Mouse (Mus musculus) CH12.LX (cell line): ENCODE measurements around the gene Prmt3. TPM values are rescaled to one million over a fixed set of nuclear protein-coding genes. Genes with fewer than 3 reads are reported as not detected.

ENCODE experiments used
- DNase-seq: peaks from one replicate; pipeline ENCODE4 v3.0.0-alpha.2; 2013; ENCODE audit errors: extremely low read depth
- H3K27ac ChIP-seq: 2 replicates; pipeline ENCODE4 v1.5.1; 2012; ENCODE audit warnings: low read depth, mild to moderate bottlenecking, control low read depth, moderate library complexity; ENCODE audit not compliant: insufficient read depth
- H3K27me3 ChIP-seq: replicated peaks from 2 replicates; pipeline ENCODE3; 2012; ENCODE audit warnings: inconsistent platforms
- H3K36me3 ChIP-seq, 2 experiments: replicated peaks in 1 of 2; 2 replicates each; pipeline versions ENCODE3 to v1.6.1; 2012; ENCODE audit warnings: inconsistent platforms in 1 of 2, low read length in 1 of 2, mild to moderate bottlenecking in 1 of 2, mixed read lengths in 1 of 2, moderate library complexity in 1 of 2; ENCODE audit not compliant: control insufficient read depth in 1 of 2, insufficient read depth in 1 of 2
- H3K4me1 ChIP-seq, 2 experiments: 2 replicates each; pipeline ENCODE4 v1.6.1; 2012; ENCODE audit warnings: inconsistent platforms in 1 of 2, moderate library complexity in 1 of 2; ENCODE audit not compliant: insufficient read depth in 2 of 2, control insufficient read depth in 1 of 2
- H3K4me2 ChIP-seq: 2 replicates; pipeline ENCODE4 v1.6.1; 2012; ENCODE audit warnings: low read depth, mild to moderate bottlenecking, control low read depth; ENCODE audit not compliant: poor library complexity, insufficient read depth, severe bottlenecking
- H3K4me3 ChIP-seq, 3 experiments: fragments of 150-350 bp in 1 of 3; sonication (generic) in 1 of 3; replicated peaks in 1 of 3; 2 replicates each; pipeline versions ENCODE3 to v1.5.1; 2011 to 2012; ENCODE audit warnings: low read depth in 2 of 3, low read length in 2 of 3, mild to moderate bottlenecking in 2 of 3, moderate library complexity in 2 of 3, control low read depth in 1 of 3, improper control_type of control experiment in 1 of 3, inconsistent platforms in 1 of 3, mixed read lengths in 1 of 3; ENCODE audit not compliant: poor library complexity in 1 of 3
- H3K79me2 ChIP-seq: replicated peaks from 2 replicates; pipeline ENCODE4 v1.6.1; 2012; ENCODE audit warnings: mild to moderate bottlenecking, moderate library complexity; ENCODE audit not compliant: control insufficient read depth, poor library complexity, insufficient read depth, severe bottlenecking; ENCODE audit errors: extremely low read depth
- H3K9ac ChIP-seq: 2 replicates; pipeline ENCODE4 v1.6.1; 2012; ENCODE audit warnings: low read depth, mild to moderate bottlenecking, control low read depth, moderate library complexity; ENCODE audit not compliant: insufficient read depth
- H3K9me3 ChIP-seq: replicated peaks from 2 replicates; pipeline ENCODE3; 2012; ENCODE audit warnings: low read length, inconsistent platforms, mixed read lengths
- BHLHE40 ChIP-seq: IDR thresholded peaks from 2 replicates; pipeline ENCODE4 v1.6.1; 2011; ENCODE audit warnings: mild to moderate bottlenecking, low read depth, low read length, improper control_type of control experiment
- CHD2 ChIP-seq: IDR thresholded peaks from 2 replicates; pipeline ENCODE4 v1.6.1; 2011; ENCODE audit warnings: low read length, improper control_type of control experiment
- E2F4 ChIP-seq: IDR thresholded peaks from 2 replicates; pipeline ENCODE4 v1.6.1; 2011; ENCODE audit warnings: low read depth, low read length, improper control_type of control experiment; ENCODE audit not compliant: insufficient replicate concordance
- EP300 ChIP-seq: IDR thresholded peaks from 2 replicates; pipeline ENCODE4 v1.6.1; 2011; ENCODE audit warnings: low read length, improper control_type of control experiment
- ETS1 ChIP-seq: conservative IDR thresholded peaks from 2 replicates; pipeline ENCODE4 v1.6.1; 2012; ENCODE audit warnings: low read depth, mild to moderate bottlenecking, inconsistent platforms, low read length, improper control_type of control experiment, moderate library complexity
- GABPA ChIP-seq: IDR thresholded peaks from 2 replicates; pipeline ENCODE4 v1.6.1; 2012; ENCODE audit warnings: low read depth, low read length, improper control_type of control experiment, inconsistent platforms; ENCODE audit not compliant: insufficient replicate concordance
- HCFC1 ChIP-seq: IDR thresholded peaks from 2 replicates; pipeline ENCODE4 v1.6.1; 2012; ENCODE audit warnings: low read depth, mild to moderate bottlenecking, inconsistent platforms, low read length, improper control_type of control experiment
- IRF4 ChIP-seq: IDR thresholded peaks from 2 replicates; pipeline ENCODE4 v1.6.1; 2014; ENCODE audit warnings: low read depth, mild to moderate bottlenecking, inconsistent platforms, low read length, improper control_type of control experiment
- JUND ChIP-seq: conservative IDR thresholded peaks from 2 replicates; pipeline ENCODE4 v1.6.1; 2011; ENCODE audit warnings: low read depth, low read length, improper control_type of control experiment
- KAT2A ChIP-seq: IDR thresholded peaks from 2 replicates; pipeline ENCODE4 v1.6.1; 2012; ENCODE audit warnings: low read length, improper control_type of control experiment, inconsistent platforms; ENCODE audit not compliant: insufficient replicate concordance
- MAX ChIP-seq: IDR thresholded peaks from 2 replicates; pipeline ENCODE4 v1.6.1; 2011; ENCODE audit warnings: low read length, improper control_type of control experiment
- MAZ ChIP-seq: IDR thresholded peaks from 2 replicates; pipeline ENCODE4 v1.6.1; 2012; ENCODE audit warnings: low read depth, mild to moderate bottlenecking, inconsistent platforms, low read length, improper control_type of control experiment, moderate library complexity
- MEF2A ChIP-seq: IDR thresholded peaks from 2 replicates; pipeline ENCODE4 v1.6.1; 2014; ENCODE audit warnings: low read depth, mild to moderate bottlenecking, inconsistent platforms, low read length, improper control_type of control experiment, borderline replicate concordance
- MXI1 ChIP-seq: IDR thresholded peaks from 2 replicates; pipeline ENCODE4 v1.6.1; 2011; ENCODE audit warnings: mild to moderate bottlenecking, low read depth, low read length, improper control_type of control experiment
- MYC ChIP-seq: IDR thresholded peaks from 2 replicates; pipeline ENCODE4 v1.6.1; 2011; ENCODE audit warnings: low read depth, mild to moderate bottlenecking, improper control_type of control experiment, low read length
- NRF1 ChIP-seq: IDR thresholded peaks from 2 replicates; pipeline ENCODE4 v1.6.1; 2014; ENCODE audit warnings: low read depth, mild to moderate bottlenecking, inconsistent platforms, low read length, improper control_type of control experiment, moderate library complexity
- PAX5 ChIP-seq: IDR thresholded peaks from 2 replicates; pipeline ENCODE4 v1.6.1; 2012; ENCODE audit warnings: low read length, inconsistent platforms, mixed read lengths
- POLR2AphosphoS2 ChIP-seq: IDR thresholded peaks from 2 replicates; pipeline ENCODE4 v1.6.1; 2011; ENCODE audit warnings: low read depth, low read length, improper control_type of control experiment
- SIN3A ChIP-seq: IDR thresholded peaks from 2 replicates; pipeline ENCODE4 v1.6.1; 2012; ENCODE audit warnings: low read length, improper control_type of control experiment, inconsistent platforms
- UBTF ChIP-seq: IDR thresholded peaks from 2 replicates; pipeline ENCODE4 v1.6.1; 2012; ENCODE audit warnings: low read depth, mild to moderate bottlenecking, inconsistent platforms, low read length, improper control_type of control experiment, moderate library complexity
- USF1 ChIP-seq: IDR thresholded peaks from 2 replicates; pipeline ENCODE4 v1.6.1; 2014; ENCODE audit warnings: low read depth, mild to moderate bottlenecking, inconsistent platforms, low read length, improper control_type of control experiment
- USF2 ChIP-seq: conservative IDR thresholded peaks from 2 replicates; pipeline ENCODE4 v1.6.1; 2011; ENCODE audit warnings: low read depth, low read length, improper control_type of control experiment
- ZNF384 ChIP-seq: IDR thresholded peaks from 2 replicates; pipeline ENCODE4 v1.6.1; 2012; ENCODE audit warnings: low read depth, low read length, improper control_type of control experiment, inconsistent platforms
- dilution Hi-C: fragments of 300-500 bp; cut with MboI; formaldehyde crosslinking; loops from 2 replicates; pipeline ENCODE4 v1.14.3; 2020; ENCODE audit warnings: low sequenced_read_pairs; ENCODE audit not compliant: extremely low pct_unique_long_range_greater_than_20kb, extremely low pct_ligation_motif_present
- in situ Hi-C: fragments of 300-500 bp; cut with MboI; formaldehyde crosslinking; loops from 3 replicates; pipeline ENCODE4 v1.14.3; 2019; ENCODE audit warnings: low sequenced_read_pairs, low pct_ligation_motif_present, low pct_unique_long_range_greater_than_20kb, mixed read lengths
- polyA plus RNA-seq: library from polyadenylated mRNA; unstranded; fragments of >175 nt; gene quantifications from 2 replicates; pipeline ENCODE4 v1.2.1, GENCODE M21; 2012; ENCODE audit warnings: low read depth; ENCODE audit not compliant: insufficient read length
- total RNA-seq, 2 experiments: library from RNA; depleted of rRNA; stranded (reverse); fragments of 300-350 nt in 1 of 2; fragments of >200 nt in 1 of 2; gene quantifications; 2 replicates each; pipeline ENCODE4 v1.2.3; 2012 to 2014

Prmt3 gene
- total and polyA plus RNA-seq, 3 experiments = 47.9 to 86.0 (median 54.5) TPM

- H3K4me3 ChIP-seq = no peak overlapping the region
- no peak overlapping the region for H3K27ac ChIP-seq
- no peak overlapping the region for H3K4me2 ChIP-seq
- dilution Hi-C loops (no loop called here), in situ Hi-C loops (no loop called here)
- H3K27me3 ChIP-seq = no peaks in the 10 kb centered on the region
- peaks cover 7 to 37% of the 10 kb centered on the region in 2 experiments; a peak in 3 of 4 replicates for H3K4me1 ChIP-seq
- no peaks in the 10 kb centered on the region for H3K9me3 ChIP-seq
- H3K36me3 ChIP-seq = peaks cover 35 to 80% of the 10 kb centered on the region in 2 experiments
- TF ChIP-seq USF2 = no peak
- no peak for TF ChIP-seq HCFC1
- TF ChIP-seq ZNF384 = no peak
- TF ChIP-seq EP300 = no peak
- TF ChIP-seq MYC = no peak
- no peak for TF ChIP-seq UBTF
- no peak for TF ChIP-seq CHD2
- TF ChIP-seq MXI1 = no peak
- TF ChIP-seq IRF4 = no peak
- TF ChIP-seq KAT2A = no peak
- TF ChIP-seq ETS1 = no peak
- no peak for TF ChIP-seq MAX
- TF ChIP-seq USF1 = no peak
- no peak for TF ChIP-seq MEF2A
- TF ChIP-seq JUND = no peak
- no peak for TF ChIP-seq MAZ
- no peak for DNase-seq
- H3K9ac ChIP-seq = no peak overlapping the region
- no peaks in the 10 kb centered on the region for H3K79me2 ChIP-seq
These were observed 46.4 kb downstream of the Prmt3 start for GRCm38 (mm10) chr7:49824581-49824980.

GRCm38 (mm10) chr7:49825492-49825891 lies 47.3 kb downstream of the Prmt3 start:
- H3K4me2 ChIP-seq = no peak overlapping the region
- in situ Hi-C loops = no loop called here
- dilution Hi-C loops = no loop called here

More at GRCm38 (mm10) chr7:49825492-49825891, 47.3 kb downstream of the Prmt3 start:
- Histone ChIP-seq H3K27ac (no peak overlapping the region), H3K4me1 (peaks cover 7 to 37% of the 10 kb centered on the region in 2 experiments; a peak in 3 of 4 replicates), H3K79me2 (no peaks in the 10 kb centered on the region), H3K27me3 (no peaks in the 10 kb centered on the region), H3K9me3 (no peaks in the 10 kb centered on the region), H3K4me3 (no peak overlapping the region), H3K36me3 (peaks cover 44 to 87% of the 10 kb centered on the region in 2 experiments), H3K9ac (no peak overlapping the region)
- no peak for DNase-seq
- TF ChIP-seq POLR2AphosphoS2 (no peak), BHLHE40 (no peak), IRF4 (no peak), SIN3A (no peak), USF1 (no peak), GABPA (no peak), UBTF (no peak), PAX5 (no peak), CHD2 (no peak), E2F4 (no peak), ETS1 (no peak), NRF1 (no peak)
